Mouse (Mus musculus) common myeloid progenitor, adult 5-6 weeks (primary cell): ENCODE results near the gene Zbtb9. TPM values are rescaled to one million over a fixed set of nuclear protein-coding genes. Genes with fewer than 3 reads are reported as not detected.

Experiments
- ATAC-seq: replicated peaks from 2 replicates; pipeline ENCODE4 v1.8.0; 2016; ENCODE audit warnings: low read depth, mild to moderate bottlenecking, moderate TSS enrichment, inconsistent platforms; ENCODE audit not compliant: poor library complexity, severe bottlenecking
- total RNA-seq: library from RNA; stranded (forward); fragments of 200-1000, 187-1606 nt; gene quantifications from 2 replicates; pipeline ENCODE4 v1.2.3, GENCODE M21; 2017

Zbtb9 gene
- total RNA-seq, 1 experiment from 2014 or later: 27.9 TPM

GRCm38 (mm10) chr17:27004903-27005485 is 32.0 kb downstream of the Zbtb9 start:
- ATAC-seq: no peak

- peak; percentile 63; the same call in 1 of the 2 replicates for ATAC-seq
These were observed 32.7 kb downstream of the Zbtb9 start for GRCm38 (mm10) chr17:27005644-27006043.

GRCm38 (mm10) chr17:27008277-27008676 is 35.3 kb downstream of the Zbtb9 start:
- no peak for ATAC-seq

- ATAC-seq: no peak
These were observed 38.2 kb downstream of the Zbtb9 start for GRCm38 (mm10) chr17:27011167-27011566.

- ATAC-seq: peak; percentile 90
These were observed 39.2 kb downstream of the Zbtb9 start for GRCm38 (mm10) chr17:27011998-27012672.

GRCm38 (mm10) chr17:27012909-27013308 is 39.9 kb downstream of the Zbtb9 start:
- no peak for ATAC-seq

GRCm38 (mm10) chr17:27017564-27018499 is 44.9 kb downstream of the Zbtb9 start:
- peak; percentile 83 for ATAC-seq

- no peak for ATAC-seq
These were observed 45.7 kb downstream of the Zbtb9 start for GRCm38 (mm10) chr17:27018555-27019196.

GRCm38 (mm10) chr17:27021076-27021475 is 48.1 kb downstream of the Zbtb9 start:
- ATAC-seq: no peak

GRCm38 (mm10) chr17:27021736-27022135 is 48.8 kb downstream of the Zbtb9 start:
- no peak for ATAC-seq

- no peak for ATAC-seq
These were observed 50.4 kb downstream of the Zbtb9 start for GRCm38 (mm10) chr17:27023342-27023741.

GRCm38 (mm10) chr17:27025326-27025902 is 52.4 kb downstream of the Zbtb9 start:
- 0 out of 2 replicates have a peak, but pooled peaks have one; percentile 19 for ATAC-seq

GRCm38 (mm10) chr17:27025951-27026350 is 53.0 kb downstream of the Zbtb9 start:
- ATAC-seq: no peak

GRCm38 (mm10) chr17:27027460-27028283 is 54.7 kb downstream of the Zbtb9 start:
- peak; percentile 53 for ATAC-seq

- peak; percentile 85 for ATAC-seq
These were observed 55.4 kb downstream of the Zbtb9 start for GRCm38 (mm10) chr17:27028284-27028795.

GRCm38 (mm10) chr17:27028909-27029308 is 55.9 kb downstream of the Zbtb9 start, which contains the start of gene Bak1:
Gene Bak1 (minus strand): TSS chr17:27029009.
- ATAC-seq: no peak

GRCm38 (mm10) chr17:27029431-27029830 is 56.5 kb downstream of the Zbtb9 start:
- ATAC-seq: no peak

- no peak for ATAC-seq
These were observed 57.9 kb downstream of the Zbtb9 start for GRCm38 (mm10) chr17:27030896-27031295.

- no peak for ATAC-seq
These were observed 59.4 kb downstream of the Zbtb9 start for GRCm38 (mm10) chr17:27032328-27032727.
